Mouse (Mus musculus): ENCODE results near the gene Fam208a.

DNA sequence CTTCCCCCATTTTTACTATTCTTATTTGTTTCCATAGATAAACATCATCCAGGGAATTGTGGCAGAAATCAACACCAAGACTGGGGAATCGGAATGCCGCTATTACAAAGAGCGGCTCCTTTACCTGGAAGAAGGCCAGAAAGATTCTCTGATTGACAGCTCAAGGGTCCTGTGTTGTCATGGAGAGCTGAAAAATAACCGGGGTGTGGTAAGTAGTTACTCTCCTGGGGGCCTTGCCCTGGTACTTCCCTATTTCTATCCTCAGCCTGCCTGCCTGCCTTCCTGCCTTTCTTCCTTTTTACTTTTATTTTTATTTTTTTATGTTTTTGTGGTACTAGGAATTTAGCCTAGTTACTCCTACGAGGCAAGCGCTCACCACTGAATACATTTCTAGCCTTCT lies 31.1 kb upstream of the Fam208a start:
- no peak for TF ChIP-seq CTCF (IDR thresholded peaks at IDR 0.05; ENCODE audit: low read depth)
- no peak for TF ChIP-seq EP300 (IDR thresholded peaks at IDR 0.05; ENCODE audit: low read depth)

Data from liver, embryonic 14.5 days (tissue).